Mouse (Mus musculus) embryonic facial prominence, embryonic 11.5 days (tissue): ENCODE measurements around the gene Adcy9. TPM values are rescaled to one million over a fixed set of nuclear protein-coding genes. Genes with fewer than 3 reads are reported as not detected.

Source experiments
- ATAC-seq: fragments of 200-750 bp; cut with Nextera tagmentation; replicated peaks from 2 replicates; pipeline ENCODE4 v1.8.0; 2017; ENCODE audit warnings: low read depth; ENCODE audit not compliant: insufficient number of reproducible peaks, low FRiP score, low TSS enrichment
- DNase-seq: peaks from one replicate; pipeline ENCODE4 v3.0.0-alpha.2; 2015; ENCODE audit warnings: low spot score
- H3K27ac ChIP-seq: fragments of 300-500 bp; sonication (generic); replicated peaks from 2 replicates; pipeline ENCODE4 v1.5.1; 2014; ENCODE audit warnings: mild to moderate bottlenecking, low read depth, low read length, control low read depth
- H3K27me3 ChIP-seq: fragments of 300-500 bp; sonication (generic); 2 replicates; pipeline ENCODE4 v1.6.1; 2014; ENCODE audit warnings: mild to moderate bottlenecking, low read length, moderate library complexity, mixed read lengths; ENCODE audit not compliant: control insufficient read depth, insufficient read depth
- H3K36me3 ChIP-seq: fragments of 300-500 bp; sonication (generic); replicated peaks from 2 replicates; pipeline ENCODE4 v1.6.1; 2014; ENCODE audit warnings: low read depth, mild to moderate bottlenecking, low read length, moderate library complexity, mixed read lengths; ENCODE audit not compliant: control insufficient read depth, insufficient read depth
- H3K4me1 ChIP-seq: fragments of 300-500 bp; sonication (generic); 2 replicates; pipeline ENCODE4 v1.6.1; 2014; ENCODE audit warnings: low read length, mixed read lengths; ENCODE audit not compliant: control insufficient read depth, insufficient read depth
- H3K4me2 ChIP-seq: fragments of 300-500 bp; sonication (generic); 2 replicates; pipeline ENCODE4 v1.6.1; 2014; ENCODE audit warnings: low read depth, mild to moderate bottlenecking, control low read depth, low read length, moderate library complexity
- H3K4me3 ChIP-seq: fragments of 300-500 bp; sonication (generic); 2 replicates; pipeline ENCODE4 v1.5.1; 2014; ENCODE audit warnings: low read depth, low read length, control low read depth
- H3K9ac ChIP-seq: fragments of 300-500 bp; sonication (generic); replicated peaks from 2 replicates; pipeline ENCODE4 v1.6.1; 2014; ENCODE audit warnings: mild to moderate bottlenecking, control low read depth, low read length
- H3K9me3 ChIP-seq: fragments of 300-500 bp; sonication (generic); replicated peaks from 2 replicates; pipeline ENCODE4 v1.6.1; 2016; ENCODE audit warnings: mild to moderate bottlenecking, low read length, inconsistent platforms, mixed read lengths; ENCODE audit not compliant: control insufficient read depth
- WGBS: fragments of 180-500 bp; shearing (Covaris S2); extraction: QIAGEN DNeasy Blood & Tissue Kit; methylation state at CpG from one replicate; pipeline ENCODE4 v1.1.7; 2014; 5-methylcytosine and 5-hydroxymethylcytosine counted together
- polyA plus RNA-seq: library from polyadenylated mRNA; unstranded; fragments of >200 nt; fragmentation: Nextera tagmentation; extraction: Ambion mirVana; gene quantifications from 2 replicates; pipeline ENCODE4 v1.2.1, GENCODE M21; 2014

The Adcy9 gene
- polyA plus RNA-seq, 1 experiment from 2014 or later = 0.67 TPM

- H3K4me3 ChIP-seq = no peak overlapping the region
- no peak overlapping the region for H3K4me2 ChIP-seq
- no peaks in the 10 kb centered on the region for H3K27me3 ChIP-seq
- H3K27ac ChIP-seq = no peak overlapping the region
- H3K9ac ChIP-seq = no peak overlapping the region
- no peaks in the 10 kb centered on the region for H3K4me1 ChIP-seq
- ATAC-seq = no peak
- DNase-seq = peak; percentile 11
- H3K36me3 ChIP-seq = no peaks in the 10 kb centered on the region
- H3K9me3 ChIP-seq = no peaks in the 10 kb centered on the region
- 52% methylated on average over 9 of the region's 9 CpGs for WGBS
Measured at GRCm38 (mm10) chr16:4448235-4448634, 27.9 kb upstream of the Adcy9 start.

- H3K27me3 ChIP-seq = no peaks in the 10 kb centered on the region
- H3K9me3 ChIP-seq = no peaks in the 10 kb centered on the region
- DNase-seq (no peak), ATAC-seq (no peak)
- no peaks in the 10 kb centered on the region for H3K4me1 ChIP-seq
- no peak overlapping the region for H3K4me3 ChIP-seq
- no peak overlapping the region for H3K4me2 ChIP-seq
- WGBS = 45% methylated on average over 4 of the region's 4 CpGs
- no peaks in the 10 kb centered on the region for H3K36me3 ChIP-seq
- H3K27ac ChIP-seq = no peak overlapping the region
- no peak overlapping the region for H3K9ac ChIP-seq
Measured at GRCm38 (mm10) chr16:4446395-4446794, 26.1 kb upstream of the Adcy9 start.

GRCm38 (mm10) chr16:4444378-4444777 is 24.1 kb upstream of the Adcy9 start:
- no peaks in the 10 kb centered on the region for H3K9me3 ChIP-seq
- 70% methylated on average over 1 of the region's 1 CpGs for WGBS

GRCm38 (mm10) chr16:4439302-4440066 is 19.2 kb upstream of the Adcy9 start:
- ATAC-seq = no peak
- H3K36me3 ChIP-seq = no peaks in the 10 kb centered on the region
- no peak overlapping the region for H3K4me3 ChIP-seq
- no peak overlapping the region for H3K9ac ChIP-seq
- WGBS = 74% methylated on average over 10 of the region's 10 CpGs
- H3K4me1 ChIP-seq = no peaks in the 10 kb centered on the region
- H3K4me2 ChIP-seq = no peak overlapping the region
- no peak for DNase-seq
- no peak overlapping the region for H3K27ac ChIP-seq
- no peaks in the 10 kb centered on the region for H3K27me3 ChIP-seq
- no peaks in the 10 kb centered on the region for H3K9me3 ChIP-seq

More at GRCm38 (mm10) chr16:4444378-4444777, 24.1 kb upstream of the Adcy9 start:
- ATAC-seq (no peak), DNase-seq (no peak)
- no peak overlapping the region for H3K4me2 ChIP-seq
- H3K9ac ChIP-seq = no peak overlapping the region
- no peaks in the 10 kb centered on the region for H3K4me1 ChIP-seq
- no peak overlapping the region for H3K4me3 ChIP-seq
- no peaks in the 10 kb centered on the region for H3K27me3 ChIP-seq
- no peak overlapping the region for H3K27ac ChIP-seq
- no peaks in the 10 kb centered on the region for H3K36me3 ChIP-seq

GRCm38 (mm10) chr16:4436738-4437137 is 16.4 kb upstream of the Adcy9 start:
- Histone ChIP-seq H3K4me2 (no peak overlapping the region), H3K4me3 (no peak overlapping the region), H3K27ac (no peak overlapping the region), H3K9me3 (no peaks in the 10 kb centered on the region), H3K9ac (no peak overlapping the region), H3K27me3 (no peaks in the 10 kb centered on the region), H3K4me1 (no peaks in the 10 kb centered on the region), H3K36me3 (no peaks in the 10 kb centered on the region)
- ATAC-seq (no peak), DNase-seq (no peak)
- whole genome bisulfite sequencing = 76% methylated on average over 4 of the region's 4 CpGs

GRCm38 (mm10) chr16:4435371-4435770 is 15.1 kb upstream of the Adcy9 start:
- WGBS = 89% methylated on average over 2 of the region's 2 CpGs
- no peaks in the 10 kb centered on the region for H3K36me3 ChIP-seq
- ATAC-seq (no peak), DNase-seq (no peak)
- no peak overlapping the region for H3K4me2 ChIP-seq
- H3K9me3 ChIP-seq = no peaks in the 10 kb centered on the region
- no peak overlapping the region for H3K9ac ChIP-seq
- H3K4me1 ChIP-seq = no peaks in the 10 kb centered on the region
- H3K27me3 ChIP-seq = no peaks in the 10 kb centered on the region
- H3K4me3 ChIP-seq = no peak overlapping the region
- H3K27ac ChIP-seq = no peak overlapping the region

- WGBS = 66% methylated on average over 4 of the region's 4 CpGs
- DNase-seq = no peak
- no peaks in the 10 kb centered on the region for H3K27me3 ChIP-seq
Measured at GRCm38 (mm10) chr16:4431841-4432240, 11.5 kb upstream of the Adcy9 start.

GRCm38 (mm10) chr16:4431013-4431412 is 10.7 kb upstream of the Adcy9 start:
- no peak for DNase-seq
- WGBS = 85% methylated on average over 3 of the region's 3 CpGs

More at GRCm38 (mm10) chr16:4431841-4432240, 11.5 kb upstream of the Adcy9 start:
- no peaks in the 10 kb centered on the region for H3K9me3 ChIP-seq
- H3K36me3 ChIP-seq = no peaks in the 10 kb centered on the region
- no peaks in the 10 kb centered on the region for H3K4me1 ChIP-seq
- H3K4me2 ChIP-seq = no peak overlapping the region
- H3K27ac ChIP-seq = no peak overlapping the region
- ATAC-seq = no peak
- H3K9ac ChIP-seq = no peak overlapping the region
- H3K4me3 ChIP-seq = no peak overlapping the region

More at GRCm38 (mm10) chr16:4431013-4431412, 10.7 kb upstream of the Adcy9 start:
- ATAC-seq = no peak
- no peak overlapping the region for H3K9ac ChIP-seq
- H3K36me3 ChIP-seq = no peaks in the 10 kb centered on the region
- H3K9me3 ChIP-seq = no peaks in the 10 kb centered on the region
- no peaks in the 10 kb centered on the region for H3K4me1 ChIP-seq
- H3K27me3 ChIP-seq = no peaks in the 10 kb centered on the region
- H3K4me3 ChIP-seq = no peak overlapping the region
- H3K27ac ChIP-seq = no peak overlapping the region
- no peak overlapping the region for H3K4me2 ChIP-seq
